Mouse (Mus musculus) hindbrain, embryonic 15.5 days (tissue): Measurements from ENCODE around the gene Yipf2. TPM values are rescaled to one million over a fixed set of nuclear protein-coding genes. Genes with fewer than 3 reads are reported as not detected.
A peak's percentile ranks its signal among the peaks of the same experiment; 100 is the strongest.
"Not testable (repeated sequence)": the region's sequence is repeated elsewhere in the genome, so short reads cannot be mapped to it uniquely, and the experiment has no call there.

Experiments used
- ATAC-seq: fragments of 200-750 bp; cut with Nextera tagmentation; 2 replicates; pipeline ENCODE4 v1.8.0; 2017; ENCODE audit warnings: low read depth, moderate number of reproducible peaks, moderate TSS enrichment; ENCODE audit not compliant: low FRiP score
- H3K27ac ChIP-seq: fragments of 300-500 bp; sonication (generic); replicated peaks from 2 replicates; pipeline ENCODE4 v1.5.1; 2015; ENCODE audit warnings: mild to moderate bottlenecking, inconsistent platforms
- H3K27me3 ChIP-seq: fragments of 300-500 bp; sonication (generic); 2 replicates; pipeline ENCODE4 v1.6.1; 2015; ENCODE audit warnings: control low read depth, inconsistent platforms
- H3K36me3 ChIP-seq: fragments of 300-500 bp; sonication (generic); 2 replicates; pipeline ENCODE4 v1.6.1; 2015; ENCODE audit warnings: control low read depth, inconsistent platforms
- H3K4me1 ChIP-seq: fragments of 300-500 bp; sonication (generic); replicated peaks from 2 replicates; pipeline ENCODE4 v1.6.1; 2015; ENCODE audit warnings: control low read depth, inconsistent platforms
- H3K4me2 ChIP-seq: fragments of 300-500 bp; sonication (generic); 2 replicates; pipeline ENCODE4 v1.6.1; 2015; ENCODE audit warnings: moderate library complexity, mild to moderate bottlenecking, inconsistent platforms
- H3K4me3 ChIP-seq: fragments of 300-500 bp; sonication (generic); 2 replicates; pipeline ENCODE4 v1.5.1; 2015; ENCODE audit warnings: mild to moderate bottlenecking, inconsistent platforms
- H3K9ac ChIP-seq: fragments of 300-500 bp; sonication (generic); 2 replicates; pipeline ENCODE4 v1.6.1; 2015; ENCODE audit warnings: inconsistent platforms
- H3K9me3 ChIP-seq: fragments of 300-500 bp; sonication (generic); 2 replicates; pipeline ENCODE4 v1.6.1; 2016; ENCODE audit warnings: control low read depth, inconsistent platforms
- WGBS: fragments of 180-500 bp; shearing (Covaris S2); methylation state at CpG from one replicate; pipeline ENCODE4 v1.1.7; 2015; 5-methylcytosine and 5-hydroxymethylcytosine counted together
- polyA plus RNA-seq: library from polyadenylated mRNA; unstranded; fragments of >200 nt; fragmentation: Nextera tagmentation; extraction: Ambion mirVana; gene quantifications from 2 replicates; pipeline ENCODE4 v1.2.1, GENCODE M21; 2015

Gene Yipf2
- polyA plus RNA-seq, 1 experiment from 2014 or later, result 25.1 TPM

- Histone ChIP-seq H3K27me3 (no peaks in the 10 kb centered on the region), H3K4me3 (peak within 1 kb of the TSS; percentile 66), H3K36me3 (no peaks in the 10 kb centered on the region), H3K9ac (peak within 1 kb of the TSS; percentile 85), H3K4me1 (peaks cover 40% of the 10 kb centered on the region), H3K4me2 (peak within 1 kb of the TSS; percentile 61), H3K27ac (peak within 1 kb of the TSS; percentile 98), H3K9me3 (no peaks in the 10 kb centered on the region)
- peak; percentile 95 for ATAC-seq
- WGBS, result under 1% methylated on average over 43 of the region's 45 CpGs
Measured at GRCm38 (mm10) chr9:21615617-21616231, 23.1 kb upstream of the Yipf2 start, which contains the start of gene Smarca4. TSS of gene Smarca4 (plus strand) at chr9:21616169.

- no peaks in the 10 kb centered on the region for H3K9me3 ChIP-seq
- 79% methylated on average over 15 of the region's 15 CpGs for WGBS
- H3K27me3 ChIP-seq, result no peaks in the 10 kb centered on the region
- peak overlapping the region; percentile 56 for H3K4me2 ChIP-seq
- H3K9ac ChIP-seq, result peak overlapping the region; percentile 44
- no peak for ATAC-seq
- no peaks in the 10 kb centered on the region for H3K36me3 ChIP-seq
- H3K4me1 ChIP-seq, result peaks cover 35% of the 10 kb centered on the region
- peak overlapping the region; percentile 66 for H3K4me3 ChIP-seq
- H3K27ac ChIP-seq, result peak overlapping the region; percentile 91
Measured at GRCm38 (mm10) chr9:21614864-21615616, 22.4 kb upstream of the Yipf2 start.

GRCm38 (mm10) chr9:21609861-21610260 lies 17.2 kb upstream of the Yipf2 start:
- H3K4me1 ChIP-seq, result peaks cover 3% of the 10 kb centered on the region
- ATAC-seq, result no peak
- no peak overlapping the region for H3K4me2 ChIP-seq
- H3K9me3 ChIP-seq, result no peaks in the 10 kb centered on the region
- H3K36me3 ChIP-seq, result no peaks in the 10 kb centered on the region
- 94% methylated on average over 1 of the region's 1 CpGs for WGBS
- no peak overlapping the region for H3K9ac ChIP-seq
- H3K27ac ChIP-seq, result no peak overlapping the region
- H3K4me3 ChIP-seq, result no peak overlapping the region
- no peaks in the 10 kb centered on the region for H3K27me3 ChIP-seq

- ATAC-seq, result no peak
- Histone ChIP-seq H3K4me2 (no peak overlapping the region), H3K27ac (no peak overlapping the region), H3K9ac (no peak overlapping the region), H3K4me1 (no peaks in the 10 kb centered on the region), H3K9me3 (no peaks in the 10 kb centered on the region), H3K27me3 (no peaks in the 10 kb centered on the region), H3K4me3 (no peak overlapping the region), H3K36me3 (no peaks in the 10 kb centered on the region)
- WGBS, result 82% methylated on average over 1 of the region's 1 CpGs
Measured at GRCm38 (mm10) chr9:21606648-21607047, 14.0 kb upstream of the Yipf2 start.

GRCm38 (mm10) chr9:21605865-21606264 lies 13.2 kb upstream of the Yipf2 start:
- Histone ChIP-seq H3K9ac (no peak overlapping the region), H3K27me3 (no peaks in the 10 kb centered on the region), H3K4me3 (no peak overlapping the region), H3K27ac (no peak overlapping the region), H3K4me2 (no peak overlapping the region), H3K36me3 (no peaks in the 10 kb centered on the region), H3K9me3 (no peaks in the 10 kb centered on the region), H3K4me1 (no peaks in the 10 kb centered on the region)
- no peak for ATAC-seq
- WGBS, result 74% methylated on average over 5 of the region's 5 CpGs

GRCm38 (mm10) chr9:21604119-21604518 lies 11.5 kb upstream of the Yipf2 start:
- no peak overlapping the region for H3K4me3 ChIP-seq
- H3K9me3 ChIP-seq, result no peaks in the 10 kb centered on the region
- no peak overlapping the region for H3K4me2 ChIP-seq
- H3K36me3 ChIP-seq, result no peaks in the 10 kb centered on the region
- H3K4me1 ChIP-seq, result no peaks in the 10 kb centered on the region
- 76% methylated on average over 5 of the region's 5 CpGs for WGBS
- H3K9ac ChIP-seq, result no peak overlapping the region
- H3K27me3 ChIP-seq, result no peaks in the 10 kb centered on the region
- ATAC-seq, result no peak
- H3K27ac ChIP-seq, result no peak overlapping the region

GRCm38 (mm10) chr9:21601722-21602399 lies 9.2 kb upstream of the Yipf2 start:
- Histone ChIP-seq H3K4me3 (no peak overlapping the region), H3K4me2 (no peak overlapping the region), H3K4me1 (no peaks in the 10 kb centered on the region), H3K9me3 (no peaks in the 10 kb centered on the region), H3K9ac (no peak overlapping the region), H3K27me3 (no peaks in the 10 kb centered on the region), H3K27ac (no peak overlapping the region), H3K36me3 (no peaks in the 10 kb centered on the region)
- ATAC-seq, result peak; percentile 69; the same call in 1 of the 2 replicates
- 49% methylated on average over 10 of the region's 10 CpGs for WGBS

GRCm38 (mm10) chr9:21601073-21601472 lies 8.4 kb upstream of the Yipf2 start:
- no peaks in the 10 kb centered on the region for H3K9me3 ChIP-seq
- H3K4me1 ChIP-seq, result no peaks in the 10 kb centered on the region
- H3K27ac ChIP-seq, result no peak overlapping the region
- peaks cover 4% of the 10 kb centered on the region for H3K36me3 ChIP-seq
- WGBS, result 88% methylated on average over 2 of the region's 2 CpGs
- no peak for ATAC-seq
- no peak overlapping the region for H3K9ac ChIP-seq
- H3K4me2 ChIP-seq, result no peak overlapping the region
- H3K4me3 ChIP-seq, result no peak overlapping the region
- H3K27me3 ChIP-seq, result no peaks in the 10 kb centered on the region

GRCm38 (mm10) chr9:21600186-21600585 lies 7.6 kb upstream of the Yipf2 start:
- no peak for ATAC-seq
- Histone ChIP-seq H3K4me2 (no peak overlapping the region), H3K4me1 (peaks cover 4% of the 10 kb centered on the region), H3K9ac (no peak overlapping the region), H3K27me3 (no peaks in the 10 kb centered on the region), H3K27ac (no peak overlapping the region), H3K4me3 (no peak overlapping the region), H3K36me3 (peaks cover 7% of the 10 kb centered on the region), H3K9me3 (no peaks in the 10 kb centered on the region)
- WGBS, result 84% methylated on average over 3 of the region's 3 CpGs

- Histone ChIP-seq H3K27ac (no peak overlapping the region), H3K4me1 (peaks cover 23% of the 10 kb centered on the region), H3K4me2 (no peak overlapping the region), H3K9me3 (no peaks in the 10 kb centered on the region), H3K36me3 (peaks cover 7% of the 10 kb centered on the region), H3K4me3 (no peak overlapping the region), H3K9ac (no peak overlapping the region), H3K27me3 (no peaks in the 10 kb centered on the region)
- ATAC-seq, result no peak
- 28% methylated on average over 2 of the region's 2 CpGs for WGBS
Measured at GRCm38 (mm10) chr9:21598198-21598597, 5.6 kb upstream of the Yipf2 start.

- Histone ChIP-seq H3K4me3 (no peak overlapping the region), H3K9ac (no peak overlapping the region), H3K27me3 (no peaks in the 10 kb centered on the region), H3K4me2 (peak overlapping the region; percentile 96; the same call in 1 of the 2 replicates), H3K27ac (no peak overlapping the region), H3K9me3 (no peaks in the 10 kb centered on the region), H3K36me3 (peaks cover 16% of the 10 kb centered on the region), H3K4me1 (peaks cover 35% of the 10 kb centered on the region)
- ATAC-seq, result no peak
- 90% methylated on average over 2 of the region's 2 CpGs for WGBS
Measured at GRCm38 (mm10) chr9:21594838-21595237, 2.2 kb upstream of the Yipf2 start.

- Histone ChIP-seq H3K4me1 (peaks cover 35% of the 10 kb centered on the region), H3K9ac (0 out of 2 replicates have a peak overlapping the region, but pooled peaks have one; percentile 93), H3K36me3 (peaks cover 21% of the 10 kb centered on the region), H3K4me2 (peak overlapping the region; percentile 96), H3K4me3 (peak overlapping the region; percentile 98; the same call in 1 of the 2 replicates)
- 85% methylated on average over 8 of the region's 8 CpGs for WGBS
- not testable (repeated sequence) for ATAC-seq, H3K9me3 ChIP-seq, H3K27ac ChIP-seq, H3K27me3 ChIP-seq
Measured at GRCm38 (mm10) chr9:21594350-21594749, 1.7 kb upstream of the Yipf2 start.
